Mouse (Mus musculus): ENCODE measurements around the gene Espn.

Espn gene

DNA sequence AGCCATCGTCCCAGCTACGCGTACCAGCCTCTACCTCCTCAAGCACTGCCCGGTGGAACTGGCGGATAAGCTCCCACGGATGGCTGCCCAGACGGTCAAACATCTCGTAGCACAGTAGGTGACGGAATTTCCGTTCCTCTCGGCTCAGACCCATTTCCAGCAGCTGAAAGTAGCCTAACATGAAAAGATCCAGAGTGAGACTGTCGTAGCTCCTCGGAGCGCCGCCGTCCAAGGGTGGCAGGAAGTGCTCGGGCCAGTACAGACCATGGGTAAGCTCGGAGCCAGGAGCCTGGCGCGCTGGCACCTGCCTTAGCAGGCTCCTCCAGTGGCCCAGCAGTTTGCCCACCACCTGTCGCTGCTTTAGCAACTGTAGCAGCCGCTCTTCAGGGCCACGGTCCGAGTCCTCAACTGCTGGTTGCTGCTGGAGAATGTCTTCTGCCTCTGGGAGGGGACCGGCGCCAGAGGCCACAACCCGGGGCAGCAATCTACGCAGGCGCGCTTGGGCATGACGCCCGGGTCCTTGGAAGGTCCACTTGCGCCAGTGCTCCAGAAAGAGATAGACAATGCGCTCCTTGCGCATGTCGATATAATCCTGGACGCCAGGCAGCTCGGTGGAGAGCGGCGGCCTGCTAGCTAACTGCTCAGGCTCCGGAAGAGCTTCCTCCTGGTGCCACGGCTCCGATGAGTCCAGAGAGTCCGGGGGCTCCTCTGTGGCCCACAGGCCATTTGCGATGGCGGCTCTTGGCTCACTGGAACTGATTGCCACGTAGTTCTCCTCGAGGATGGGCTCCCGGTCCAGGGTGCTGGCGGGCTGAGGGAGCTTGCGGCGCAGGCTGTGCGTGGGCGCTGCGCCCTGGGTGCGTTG is 26.8 kb downstream of the Espn start:
- no peak for DNase-seq (ENCODE audit: low read depth, low spot score)

DNA sequence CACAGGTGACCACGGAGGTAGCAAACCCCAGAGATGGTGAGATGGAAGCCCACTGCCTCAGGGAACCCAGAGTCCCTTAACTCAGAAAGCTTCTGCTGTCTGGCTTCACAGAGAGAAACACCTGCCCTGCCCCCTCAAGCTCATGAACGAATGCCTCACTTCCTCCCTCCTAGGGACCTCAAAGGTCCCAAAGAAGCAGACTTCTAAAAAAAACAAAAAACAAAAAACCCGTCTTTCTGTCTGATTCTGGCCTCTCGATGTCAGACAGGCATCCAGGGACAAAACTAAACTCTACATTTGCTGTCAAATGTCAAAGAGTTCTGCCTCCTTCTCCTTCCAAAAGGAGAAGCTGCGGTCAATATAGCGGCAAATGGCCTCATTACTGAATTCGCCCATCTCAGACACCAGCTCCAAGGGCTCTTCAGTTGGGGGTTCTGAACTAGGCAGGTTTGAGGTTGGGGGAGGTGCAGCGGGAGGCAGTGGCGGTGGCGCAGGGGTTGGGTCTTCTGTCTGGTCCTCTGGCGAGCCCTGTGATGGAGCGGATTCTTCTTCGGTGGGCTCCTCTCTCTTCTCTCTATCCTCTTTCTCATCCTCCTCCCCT is 27.7 kb downstream of the Espn start:
- peak; percentile 41 for DNase-seq (ENCODE audit: low read depth, low spot score)

DNA sequence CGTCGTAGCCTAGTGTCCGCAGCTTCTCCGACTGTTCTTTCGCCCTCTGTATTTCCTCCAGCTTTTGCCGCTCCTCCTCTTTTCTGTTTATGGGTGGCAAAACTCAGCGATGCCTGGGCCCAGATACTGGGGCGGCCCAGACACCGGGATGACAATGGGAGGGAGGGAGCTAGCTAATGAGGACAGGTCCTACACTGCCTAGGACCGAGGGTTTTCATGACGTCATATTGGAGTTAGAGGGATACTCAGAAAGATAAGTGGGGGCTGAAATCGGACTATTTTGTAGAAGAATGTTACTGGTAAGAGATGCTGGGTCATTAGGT is 31.0 kb downstream of the Espn start:
- no peak for DNase-seq (ENCODE audit: low read depth, low spot score)

DNA sequence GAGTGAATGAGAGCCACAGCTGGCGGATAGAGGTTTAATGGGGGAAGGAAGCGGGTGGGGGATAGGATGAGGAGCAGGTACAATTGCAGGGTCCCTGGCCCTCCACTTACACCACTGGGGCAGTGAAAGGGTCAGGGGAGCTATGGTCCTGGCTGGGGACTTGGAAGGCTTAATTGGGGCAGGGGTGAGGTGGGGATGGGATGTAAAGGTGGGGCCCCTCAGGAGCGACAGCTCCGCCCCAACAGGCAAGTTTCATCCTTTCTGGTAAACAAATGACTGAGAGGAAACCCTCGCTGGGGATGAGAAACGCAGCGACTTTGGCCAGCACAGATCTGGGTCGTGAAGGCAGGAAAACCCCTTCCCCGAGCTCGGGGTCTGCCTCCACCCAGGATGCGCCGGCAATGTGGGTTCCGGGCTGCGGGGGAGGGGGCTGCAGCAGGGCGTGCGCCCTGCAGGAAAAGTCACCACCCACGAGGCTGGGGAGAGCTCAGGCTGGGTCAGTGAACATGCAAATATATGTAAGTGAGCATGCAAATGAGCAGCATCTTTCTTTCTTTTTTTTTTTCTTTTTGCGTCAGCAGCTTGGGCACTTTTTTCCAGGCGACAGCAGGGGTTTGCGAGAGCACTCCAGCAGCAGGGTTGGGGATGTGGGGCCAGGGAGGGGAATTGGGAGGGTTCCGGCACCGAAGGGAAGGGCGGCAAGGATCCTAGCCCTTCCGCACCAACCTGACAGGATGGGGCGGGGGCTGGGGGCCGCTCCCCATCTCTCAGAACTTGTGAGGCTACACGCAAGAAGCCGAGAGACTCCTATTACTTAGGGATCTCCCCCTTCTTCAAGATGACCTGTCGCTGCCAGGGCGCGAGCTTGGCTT is 31.6 kb downstream of the Espn start:
- peak; percentile 80 for DNase-seq (ENCODE audit: low read depth, low spot score)

DNA sequence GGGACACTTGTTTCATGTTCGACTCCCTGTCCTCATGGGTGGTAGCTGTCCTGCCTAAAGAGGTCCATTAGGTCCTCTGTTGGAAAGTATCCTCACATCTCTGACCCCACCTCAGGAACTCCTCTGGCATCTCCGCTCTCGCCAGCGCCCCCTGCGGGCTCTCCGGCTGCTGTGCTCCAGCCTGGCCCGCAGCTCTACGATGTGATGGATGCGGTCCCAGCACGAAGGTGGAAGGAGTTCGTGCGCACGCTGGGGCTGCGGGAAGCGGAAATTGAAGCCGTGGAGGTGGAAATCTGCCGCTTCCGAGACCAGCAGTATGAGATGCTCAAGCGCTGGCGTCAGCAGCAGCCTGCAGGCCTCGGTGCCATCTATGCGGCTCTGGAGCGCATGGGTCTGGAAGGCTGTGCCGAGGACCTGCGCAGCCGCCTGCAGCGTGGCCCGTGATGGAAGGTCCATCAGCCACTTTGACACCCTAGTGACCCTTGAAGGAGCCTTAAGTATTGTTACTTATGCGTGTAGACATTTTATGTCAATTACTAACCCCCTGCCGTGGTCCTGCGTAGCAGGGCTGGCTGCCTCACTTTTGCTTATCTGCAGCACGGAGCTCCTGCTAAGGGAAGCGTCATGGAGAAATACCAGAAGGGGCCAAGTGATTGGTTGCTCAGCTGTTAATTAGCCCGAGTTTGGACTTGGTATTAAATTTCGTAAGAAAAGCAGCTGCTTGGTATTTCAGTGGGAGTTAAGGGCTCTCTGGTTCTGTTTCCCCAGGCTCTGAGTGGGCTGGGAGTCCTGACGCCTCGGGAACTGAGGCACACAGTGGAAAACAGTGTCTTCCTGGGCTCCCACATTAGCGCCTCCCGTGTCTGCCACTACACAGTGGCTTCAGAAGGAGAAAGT is 32.5 kb downstream of the Espn start:
- DNase-seq (ENCODE audit: low read depth, low spot score), result no peak

DNA sequence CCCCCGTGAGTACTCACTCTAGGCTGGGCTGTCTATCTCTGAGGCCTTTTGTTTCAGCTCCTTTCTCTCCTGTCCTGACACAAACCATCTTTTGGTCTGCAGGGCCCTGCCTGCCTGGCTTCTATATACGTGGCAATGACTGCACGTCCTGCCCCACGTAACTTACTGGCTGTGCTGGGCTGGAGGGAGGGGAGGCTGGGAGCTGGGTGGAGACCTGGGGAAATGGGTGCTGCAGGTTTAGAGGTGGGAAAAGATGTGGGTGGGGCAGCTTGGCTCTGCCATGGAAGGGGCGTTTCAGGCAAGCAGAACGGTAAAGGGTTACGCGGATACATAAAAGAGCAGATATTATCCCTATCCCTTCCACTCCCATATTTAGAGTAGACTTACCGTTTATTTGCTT is 34.6 kb downstream of the Espn start:
- no peak for DNase-seq (ENCODE audit: low read depth, low spot score)

DNA sequence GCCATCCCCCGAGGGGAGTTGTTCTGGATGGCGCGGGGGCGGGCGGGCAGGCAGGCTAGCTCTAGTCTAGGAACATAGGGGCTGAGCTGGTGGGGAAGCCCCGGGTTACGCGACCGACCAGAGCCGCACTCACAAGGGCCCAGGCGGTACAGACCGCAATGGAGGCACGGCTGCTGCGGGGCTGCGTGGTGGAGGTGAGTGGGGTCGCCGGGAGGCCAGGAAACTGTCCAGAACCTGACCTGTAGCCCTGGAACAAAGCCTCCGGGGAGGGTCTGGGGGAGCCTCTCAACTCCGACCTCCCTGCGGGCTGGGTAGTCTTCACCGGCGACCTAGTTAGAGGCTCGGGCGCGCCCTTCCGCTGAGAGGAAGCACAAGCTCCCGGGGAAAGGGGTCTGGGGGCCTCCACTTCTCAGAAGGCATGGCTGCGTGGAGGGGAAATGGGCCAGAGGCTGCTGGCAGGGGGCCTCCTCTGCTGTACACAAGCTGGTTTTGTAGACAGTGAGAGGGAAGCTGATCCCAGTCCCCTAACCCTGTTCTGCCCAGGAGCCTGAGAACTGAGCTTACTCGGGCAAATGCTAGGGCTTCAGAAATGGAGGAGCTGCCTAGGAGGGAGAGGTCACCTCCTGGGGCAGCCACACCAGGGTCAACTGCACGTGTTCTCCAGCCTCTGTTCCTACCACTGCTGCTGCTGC is 36.1 kb downstream of the Espn start, which contains the start of gene Tnfrsf25:
Tnfrsf25 (plus strand) TSS at position 14 of the 692 bp plus-strand sequence.
- DNase-seq (ENCODE audit: low read depth, low spot score), result no peak

DNA sequence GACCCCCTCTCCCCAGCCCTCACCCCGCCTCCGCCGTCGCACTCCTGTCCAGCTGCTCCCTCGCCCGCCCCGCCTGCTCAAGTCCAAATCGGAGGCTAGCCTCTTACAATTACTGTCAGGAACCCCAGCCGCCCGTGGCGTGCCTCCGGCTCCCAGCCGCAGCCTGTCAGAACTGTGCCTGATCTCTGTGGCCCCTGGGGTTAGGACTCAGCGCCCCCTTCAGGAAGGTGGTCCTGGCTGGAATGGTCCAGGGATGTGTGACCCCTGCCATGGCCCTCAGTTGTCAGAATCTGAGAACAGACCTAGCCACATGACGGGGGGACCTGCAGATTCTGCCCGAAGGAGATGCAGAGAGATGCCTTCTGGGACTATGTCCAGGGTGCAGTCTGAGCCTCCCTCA is 38.1 kb downstream of the Espn start:
- DNase-seq (ENCODE audit: low read depth, low spot score), result no peak

DNA sequence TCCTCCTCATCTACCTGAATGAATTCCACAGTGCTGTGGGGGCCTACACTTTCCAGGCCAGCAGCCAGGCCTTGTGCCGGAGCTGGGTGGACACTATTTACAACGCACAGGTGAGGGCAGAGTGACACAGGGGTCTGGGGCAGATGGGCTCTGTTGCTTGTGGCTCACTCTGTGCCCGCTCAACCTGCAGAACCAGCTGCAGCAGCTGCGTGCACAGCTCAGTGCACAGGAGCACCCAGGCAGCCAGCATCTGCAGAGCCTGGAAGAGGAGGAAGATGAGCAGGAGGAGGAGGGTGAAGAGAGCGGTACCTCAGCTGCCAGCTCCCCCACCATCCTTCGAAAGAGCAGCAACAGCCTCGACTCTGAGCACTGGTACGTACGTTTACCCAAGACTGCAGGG is 39.8 kb downstream of the Espn start:
- peak; percentile 78 for DNase-seq (ENCODE audit: low read depth, low spot score)

DNA sequence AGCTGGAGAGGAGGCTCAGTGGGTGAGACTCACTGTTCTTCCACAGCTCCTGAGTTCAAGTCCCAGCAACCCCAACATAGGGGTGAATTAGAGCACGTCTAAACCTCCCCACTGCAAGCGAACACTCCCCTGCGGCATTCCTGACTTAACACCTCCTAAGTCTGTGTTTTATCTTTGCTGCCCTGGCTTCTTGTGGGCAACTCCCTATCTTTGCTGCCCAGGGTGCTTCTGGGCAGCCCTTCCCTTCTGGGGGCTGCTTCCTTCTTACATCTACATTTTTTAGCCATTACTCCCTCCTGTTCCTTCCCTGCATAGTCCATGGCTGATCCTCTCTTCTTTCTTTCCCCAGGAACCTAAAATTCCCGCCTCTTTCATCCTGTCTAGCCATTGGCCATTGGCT is 41.5 kb downstream of the Espn start:
- DNase-seq (ENCODE audit: low read depth, low spot score), result no peak

DNA sequence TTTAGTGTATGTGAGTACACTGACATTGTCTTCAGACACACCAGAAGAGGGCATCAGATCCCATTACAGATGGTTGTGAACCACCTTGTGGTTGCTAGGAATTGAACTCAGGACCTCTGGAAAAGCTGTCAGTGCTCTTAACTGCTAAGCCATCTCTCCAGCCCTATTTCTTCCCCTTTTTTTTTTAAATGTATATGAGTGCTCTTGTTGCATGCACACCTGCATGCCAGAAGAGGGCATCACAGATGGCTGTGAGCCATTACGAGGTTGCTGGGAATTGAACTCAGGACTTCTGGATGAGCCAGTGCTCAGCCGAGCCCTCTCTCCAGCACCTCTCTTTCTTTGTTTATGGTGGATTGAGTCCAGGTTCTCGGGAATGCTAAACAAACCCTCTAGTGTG is 42.7 kb downstream of the Espn start:
- DNase-seq (ENCODE audit: low read depth, low spot score), result no peak

DNA sequence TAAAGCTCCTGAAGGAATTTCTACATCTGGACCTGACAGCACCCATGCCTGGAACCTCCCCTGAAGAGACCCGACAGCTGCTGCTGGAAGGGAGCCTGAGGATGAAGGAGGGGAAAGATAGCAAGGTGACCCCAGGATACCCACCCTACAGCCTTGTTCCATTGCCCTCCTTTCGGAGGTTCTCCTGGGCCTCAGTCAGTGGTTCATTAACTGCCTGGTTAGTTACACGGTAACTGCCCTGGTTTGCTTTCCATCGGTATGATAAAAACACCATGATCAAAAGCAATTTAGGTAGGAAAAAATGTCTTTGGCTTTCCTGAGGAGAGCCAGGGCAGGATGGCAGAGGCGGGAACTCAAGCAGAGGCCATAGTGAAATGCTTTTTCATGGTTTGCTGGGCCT is 43.5 kb downstream of the Espn start:
- DNase-seq (ENCODE audit: low read depth, low spot score), result no peak

DNA sequence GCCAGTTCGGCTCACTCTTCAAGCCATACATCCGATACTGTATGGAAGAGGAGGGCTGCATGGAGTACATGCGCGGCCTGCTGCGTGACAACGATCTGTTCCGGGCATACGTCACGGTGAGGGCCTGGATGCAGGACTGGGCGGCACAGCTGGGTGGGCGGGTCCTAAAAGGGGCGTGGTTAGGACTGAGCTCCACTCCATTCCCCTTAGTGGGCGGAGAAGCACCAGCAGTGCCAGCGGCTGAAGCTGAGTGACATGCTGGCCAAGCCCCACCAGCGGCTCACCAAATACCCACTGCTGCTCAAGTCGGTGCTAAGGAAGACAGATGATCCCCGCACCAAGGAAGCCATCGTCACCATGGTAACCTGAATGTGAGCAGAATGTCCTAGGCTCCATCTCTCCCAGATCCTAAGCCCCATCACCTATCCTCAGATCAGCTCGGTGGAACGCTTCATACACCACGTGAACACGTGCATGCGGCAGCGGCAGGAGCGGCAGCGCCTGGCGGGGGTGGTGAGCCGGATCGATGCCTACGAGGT is 44.1 kb downstream of the Espn start:
- no peak for DNase-seq (ENCODE audit: low read depth, low spot score)

DNA sequence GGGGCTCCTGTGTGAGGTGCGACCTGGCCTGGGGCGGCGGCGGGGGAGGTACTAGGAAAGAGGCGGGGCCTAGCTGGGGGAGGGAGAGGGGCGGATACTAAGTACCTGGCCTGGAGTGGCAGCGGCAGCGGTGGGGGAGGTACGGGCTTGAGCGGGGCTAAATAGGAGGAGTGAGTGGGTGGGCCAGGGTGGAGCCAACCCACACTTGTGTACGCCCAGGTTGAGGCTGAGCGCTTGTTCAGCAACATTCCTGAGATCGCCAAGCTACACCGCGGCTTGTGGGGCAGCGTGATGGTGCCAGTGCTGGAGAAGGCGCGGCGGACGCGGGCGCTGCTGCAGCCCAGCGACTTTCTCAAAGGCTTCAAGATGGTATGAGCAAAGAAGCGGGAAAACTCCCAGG is 44.7 kb downstream of the Espn start:
- DNase-seq (ENCODE audit: low read depth, low spot score), result no peak

DNA sequence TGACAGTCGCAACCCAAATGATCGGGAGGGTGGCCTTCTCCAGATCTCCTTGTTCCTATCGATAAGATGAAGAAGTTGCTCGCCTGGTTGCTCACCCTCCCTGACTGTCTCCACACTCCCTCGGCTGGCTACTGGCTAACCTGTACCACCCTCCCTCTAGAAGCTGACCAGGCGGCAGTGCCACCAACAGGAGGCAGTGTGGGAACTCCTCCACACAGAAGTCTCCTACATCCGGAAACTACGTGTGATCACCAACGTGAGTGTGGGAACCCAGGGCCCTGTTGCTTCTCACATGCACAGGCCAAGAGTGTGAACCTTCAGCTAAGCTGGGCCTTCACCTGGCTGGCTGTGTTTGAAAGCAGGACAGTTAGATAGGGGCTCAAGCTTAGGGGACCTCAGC is 45.4 kb downstream of the Espn start:
- DNase-seq (ENCODE audit: low read depth, low spot score), result no peak

DNA sequence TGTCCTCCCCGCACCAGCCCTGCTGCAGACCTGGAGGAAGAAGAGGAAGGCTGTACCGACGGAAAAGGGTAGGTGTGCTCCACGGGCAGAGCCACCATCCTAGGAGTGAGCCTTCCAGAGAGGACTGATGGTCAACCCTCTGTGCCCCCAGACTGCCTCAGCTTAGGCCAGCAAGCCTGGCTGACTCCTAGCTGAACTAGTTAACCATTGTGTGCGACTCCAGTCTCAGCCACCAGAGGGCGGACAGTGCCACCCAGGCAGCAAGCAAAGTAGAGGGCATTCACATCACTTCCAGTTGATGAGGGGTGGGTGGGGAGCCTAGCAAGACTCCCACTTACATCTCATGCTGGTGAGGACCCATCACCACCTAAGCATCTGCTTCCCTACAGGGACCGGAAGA is 49.1 kb downstream of the Espn start:
- DNase-seq (ENCODE audit: low read depth, low spot score), result peak; percentile 67

DNA sequence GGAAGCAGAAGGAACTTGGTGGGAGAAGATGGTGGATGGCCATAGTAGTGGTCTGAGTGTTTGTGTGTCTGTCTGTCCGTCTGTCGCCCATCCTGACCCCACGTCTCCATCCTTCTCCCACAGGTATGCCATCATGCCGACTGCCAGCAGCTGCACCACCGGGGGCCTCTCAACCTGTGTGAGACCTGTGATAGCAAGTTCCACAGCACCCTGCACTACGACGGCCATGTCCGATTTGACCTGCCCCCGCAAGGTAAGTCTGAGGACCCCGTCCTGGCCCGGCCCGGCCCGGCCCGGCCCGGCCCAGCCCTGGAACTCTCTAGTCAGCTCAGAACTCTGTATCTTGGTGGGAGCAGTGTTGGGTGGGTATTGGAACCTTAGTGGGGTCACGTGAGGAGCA is 50.2 kb downstream of the Espn start:
- no peak for DNase-seq (ENCODE audit: low read depth, low spot score)

DNA sequence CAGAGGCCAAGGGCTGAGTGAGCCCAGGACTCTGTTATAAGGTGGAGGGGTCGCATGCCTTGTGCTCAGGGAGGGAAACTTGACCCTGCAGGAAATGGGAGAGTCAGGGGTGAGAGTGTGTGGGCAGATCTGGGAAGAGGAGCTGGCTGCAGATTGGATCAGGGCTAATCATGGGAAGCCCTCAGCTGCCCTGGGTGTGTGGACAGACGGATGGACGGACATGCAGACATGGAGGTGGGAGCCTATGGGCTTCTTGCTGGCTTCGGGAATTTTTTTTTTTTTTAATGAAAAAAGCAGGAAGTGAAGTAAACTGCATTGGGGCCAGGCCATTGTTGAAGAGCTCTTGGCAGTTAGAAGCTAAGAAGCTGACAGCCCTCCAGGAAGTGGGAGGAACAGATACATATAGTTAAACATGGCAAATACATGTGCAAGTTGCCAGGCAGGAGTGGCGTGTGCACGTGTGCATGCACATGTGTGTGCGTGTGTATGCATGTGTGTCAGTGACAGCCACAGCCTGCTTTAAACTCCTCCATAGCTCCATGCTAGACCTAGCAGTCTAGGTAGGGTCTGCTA is 51.0 kb downstream of the Espn start:
- DNase-seq (ENCODE audit: low read depth, low spot score), result no peak

DNA sequence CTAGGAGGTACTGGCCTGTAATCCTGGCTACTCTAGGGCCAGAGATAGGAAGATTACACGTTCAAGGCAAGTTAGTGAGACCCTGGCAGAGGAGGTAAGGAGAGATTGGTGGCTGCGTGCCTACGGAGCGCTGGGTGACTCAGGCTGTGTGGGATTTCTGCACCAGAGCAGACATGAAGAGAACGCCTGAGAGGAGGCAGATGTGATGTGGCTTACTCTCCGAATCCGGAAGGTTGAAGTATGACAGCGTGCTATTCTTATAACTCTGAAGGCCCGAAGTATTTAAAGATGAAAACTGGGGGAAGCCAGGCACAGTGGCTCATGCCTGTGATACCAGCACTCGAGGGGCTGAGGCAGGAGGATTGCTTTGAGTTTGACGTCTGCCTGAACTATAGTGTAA is 51.6 kb downstream of the Espn start:
- no peak for DNase-seq (ENCODE audit: low read depth, low spot score)
